Mouse (Mus musculus) common myeloid progenitor, adult 5-6 weeks (primary cell): ENCODE data around the gene Capn2. TPM values are rescaled to one million over a fixed set of nuclear protein-coding genes. Genes with fewer than 3 reads are reported as not detected.

Experiments
- ATAC-seq: replicated peaks from 2 replicates; pipeline ENCODE4 v1.8.0; 2016; ENCODE audit warnings: low read depth, mild to moderate bottlenecking, moderate TSS enrichment, inconsistent platforms; ENCODE audit not compliant: poor library complexity, severe bottlenecking
- total RNA-seq: library from RNA; stranded (forward); fragments of 200-1000, 187-1606 nt; gene quantifications from 2 replicates; pipeline ENCODE4 v1.2.3, GENCODE M21; 2017

The Capn2 gene
- total RNA-seq, 1 experiment from 2014 or later, result 22.4 TPM

GRCm38 (mm10) chr1:182475005-182475796 lies 42.2 kb downstream of the Capn2 start:
- ATAC-seq, result no peak

- no peak for ATAC-seq
These were observed 51.4 kb downstream of the Capn2 start for GRCm38 (mm10) chr1:182465978-182466377.

- no peak for ATAC-seq
These were observed 52.1 kb downstream of the Capn2 start for GRCm38 (mm10) chr1:182465309-182465708.

GRCm38 (mm10) chr1:182461813-182462212 lies 55.6 kb downstream of the Capn2 start:
- no peak for ATAC-seq

- peak; percentile 66; the same call in 1 of the 2 replicates for ATAC-seq
These were observed 56.1 kb downstream of the Capn2 start for GRCm38 (mm10) chr1:182461261-182461660.

GRCm38 (mm10) chr1:182460291-182461244 lies 56.8 kb downstream of the Capn2 start:
- no peak for ATAC-seq

- no peak for ATAC-seq
These were observed 58.0 kb downstream of the Capn2 start for GRCm38 (mm10) chr1:182459436-182459835.

- ATAC-seq, result no peak
These were observed 58.9 kb downstream of the Capn2 start for GRCm38 (mm10) chr1:182458556-182458955.

GRCm38 (mm10) chr1:182455080-182455479 lies 62.3 kb downstream of the Capn2 start:
- no peak for ATAC-seq

GRCm38 (mm10) chr1:182452473-182452872 lies 64.9 kb downstream of the Capn2 start:
- ATAC-seq, result no peak

GRCm38 (mm10) chr1:182448276-182449035 lies 69.0 kb downstream of the Capn2 start:
- no peak for ATAC-seq

- no peak for ATAC-seq
These were observed 73.3 kb downstream of the Capn2 start for GRCm38 (mm10) chr1:182444116-182444515.

GRCm38 (mm10) chr1:182441791-182442473 lies 75.5 kb downstream of the Capn2 start:
- ATAC-seq, result no peak

- ATAC-seq, result no peak
These were observed 77.7 kb downstream of the Capn2 start for GRCm38 (mm10) chr1:182439546-182440222.

- no peak for ATAC-seq
These were observed 80.7 kb downstream of the Capn2 start for GRCm38 (mm10) chr1:182436746-182437145.

- ATAC-seq, result no peak
These were observed 85.3 kb downstream of the Capn2 start for GRCm38 (mm10) chr1:182432059-182432458.

- no peak for ATAC-seq
These were observed 86.7 kb downstream of the Capn2 start for GRCm38 (mm10) chr1:182430676-182431075.

GRCm38 (mm10) chr1:182429826-182430225 lies 87.6 kb downstream of the Capn2 start:
- ATAC-seq, result no peak

- no peak for ATAC-seq
These were observed 90.0 kb downstream of the Capn2 start for GRCm38 (mm10) chr1:182427426-182427825.
